Mouse (Mus musculus) large intestine, adult 2 months (tissue): Measurements from ENCODE around the gene Zmynd8. TPM values are rescaled to one million over a fixed set of nuclear protein-coding genes. Genes with fewer than 3 reads are reported as not detected.

Source experiments
- DNase-seq: peaks from one replicate; pipeline ENCODE4 v3.0.0-alpha.2; 2012; ENCODE audit warnings: low read depth, low spot score
- WGBS: fragments of 180-500 bp; shearing (Covaris S2); methylation state at CpG from one replicate; pipeline ENCODE4 v1.1.7; 2018; 5-methylcytosine and 5-hydroxymethylcytosine counted together
- polyA plus RNA-seq: library from polyadenylated mRNA; depleted of rRNA; stranded (reverse); fragments of >200 nt; gene quantifications from 2 replicates; pipeline ENCODE4 v1.2.3, GENCODE M21; 2012

The Zmynd8 gene
- polyA plus RNA-seq, 1 experiment: 13.4 TPM

DNA sequence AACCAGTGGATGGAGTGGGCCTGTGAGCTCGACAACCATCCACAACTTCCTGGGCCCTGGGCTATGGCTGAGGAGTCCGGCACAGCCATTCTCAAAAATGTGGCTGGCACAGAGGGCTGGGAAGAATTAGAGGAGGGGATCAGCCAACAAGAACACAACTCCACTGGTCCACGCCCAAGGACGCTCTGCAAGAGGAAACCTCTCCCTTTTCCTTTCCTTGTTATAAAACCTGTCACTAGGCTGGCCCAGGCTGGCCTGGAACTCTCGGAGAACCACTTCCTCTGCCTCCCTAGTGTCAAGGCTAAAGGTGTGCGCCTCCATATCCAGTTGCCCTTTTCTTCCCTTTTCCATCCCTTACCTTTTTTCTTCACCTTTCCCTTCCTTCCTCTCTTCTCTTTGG lies 55.5 kb downstream of the Zmynd8 start:
- DNase-seq: no peak
- 80% methylated on average over 6 of the region's 6 CpGs for WGBS

DNA sequence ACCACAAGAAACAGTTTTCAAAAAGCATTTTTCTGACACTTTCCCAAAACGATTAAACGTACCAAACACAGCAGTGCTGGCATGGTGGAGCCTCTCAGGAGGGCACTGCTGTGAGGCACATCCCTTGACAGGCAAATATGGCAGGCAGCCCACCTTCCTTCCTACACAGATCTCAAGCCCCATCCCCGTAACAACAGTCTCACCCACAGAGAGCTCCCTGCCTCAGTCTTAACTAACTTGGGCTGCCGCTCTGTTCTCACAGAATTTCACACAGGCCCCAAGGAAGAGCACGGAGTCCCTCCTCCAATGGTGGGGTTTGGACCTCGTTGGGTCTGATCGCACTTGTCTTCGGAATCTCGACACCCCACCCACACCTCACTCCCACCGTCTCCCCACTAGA lies 56.6 kb downstream of the Zmynd8 start:
- DNase-seq: no peak
- 96% methylated on average over 10 of the region's 10 CpGs for whole genome bisulfite sequencing

GRCm38 (mm10) chr2:165841805-165842204 lies 57.0 kb downstream of the Zmynd8 start:
- no peak for DNase-seq
- 68% methylated on average over 6 of the region's 6 CpGs for WGBS

DNA sequence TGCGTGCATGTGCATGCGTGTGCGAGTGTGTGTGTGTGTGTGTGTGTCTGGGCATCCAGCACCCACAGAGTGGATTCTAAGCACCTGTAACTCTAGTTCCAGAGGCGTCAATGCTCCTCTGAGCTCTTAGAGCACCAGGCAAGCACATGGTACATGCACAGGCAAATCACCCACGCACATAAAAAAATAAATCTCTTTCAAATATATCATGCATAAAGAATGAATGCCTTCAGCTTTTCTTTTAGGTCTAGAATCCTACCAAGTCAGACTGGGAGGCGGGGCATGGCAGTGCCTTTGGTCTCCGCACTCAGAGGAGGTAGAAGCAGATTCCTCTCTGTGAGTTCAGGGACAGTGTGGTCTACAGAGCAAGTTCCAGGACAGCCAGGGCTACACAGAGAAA lies 58.0 kb downstream of the Zmynd8 start:
- 97% methylated on average over 7 of the region's 7 CpGs for WGBS
- DNase-seq: no peak

- no peak for DNase-seq
- WGBS: 54% methylated on average over 2 of the region's 2 CpGs
Measured at GRCm38 (mm10) chr2:165839317-165839652, 59.5 kb downstream of the Zmynd8 start.

GRCm38 (mm10) chr2:165838606-165839316 lies 60.1 kb downstream of the Zmynd8 start:
- WGBS: 91% methylated on average over 23 of the region's 23 CpGs

GRCm38 (mm10) chr2:165834601-165835000 lies 64.2 kb downstream of the Zmynd8 start:
- no peak for DNase-seq
- 87% methylated on average over 13 of the region's 13 CpGs for WGBS

More at GRCm38 (mm10) chr2:165838606-165839316, 60.1 kb downstream of the Zmynd8 start:
- no peak for DNase-seq

GRCm38 (mm10) chr2:165833468-165833867 lies 65.3 kb downstream of the Zmynd8 start:
- no peak for DNase-seq
- WGBS: 74% methylated on average over 9 of the region's 9 CpGs

- DNase-seq: no peak
- 66% methylated on average over 9 of the region's 9 CpGs for WGBS
Measured at GRCm38 (mm10) chr2:165832720-165833119, 66.1 kb downstream of the Zmynd8 start.

GRCm38 (mm10) chr2:165832295-165832694 lies 66.5 kb downstream of the Zmynd8 start:
- WGBS: 81% methylated on average over 9 of the region's 9 CpGs
- DNase-seq: no peak

DNA sequence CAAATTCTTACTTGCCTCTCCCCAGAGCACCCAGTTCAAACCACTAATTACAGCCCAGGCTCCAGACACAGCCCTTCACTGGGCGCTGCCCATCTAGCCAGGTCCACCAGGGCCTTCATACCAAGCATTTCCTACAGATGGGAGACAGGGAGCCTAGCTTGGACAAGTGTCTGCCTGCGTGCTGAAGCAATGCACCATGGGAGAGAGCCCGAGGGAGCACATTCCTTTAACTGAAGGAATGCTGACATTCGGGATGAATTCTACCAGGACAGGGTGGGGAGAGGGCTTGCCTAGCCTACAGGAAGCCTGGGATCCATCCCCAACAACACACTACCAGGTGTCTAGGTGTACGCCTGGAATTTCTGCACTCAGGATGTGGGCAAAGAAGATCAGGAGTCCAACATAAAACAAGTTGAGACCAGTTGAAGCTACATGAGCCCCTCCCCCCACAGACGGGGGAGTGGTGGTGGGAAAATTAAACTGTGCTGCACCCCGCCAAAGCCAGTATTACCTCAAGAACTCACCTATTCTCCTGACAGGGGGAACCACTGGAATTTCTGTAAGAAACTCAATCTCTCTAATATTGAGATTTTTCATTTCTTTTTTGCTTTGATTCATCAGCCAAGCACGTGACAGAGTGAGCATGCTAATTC lies 67.1 kb downstream of the Zmynd8 start:
- 77% methylated on average over 8 of the region's 8 CpGs for WGBS
- DNase-seq: no peak

GRCm38 (mm10) chr2:165828770-165829169 lies 70.0 kb downstream of the Zmynd8 start:
- DNase-seq: no peak
- 62% methylated on average over 12 of the region's 12 CpGs for WGBS

- 61% methylated on average over 10 of the region's 10 CpGs for WGBS
Measured at GRCm38 (mm10) chr2:165825964-165826712, 72.7 kb downstream of the Zmynd8 start.

DNA sequence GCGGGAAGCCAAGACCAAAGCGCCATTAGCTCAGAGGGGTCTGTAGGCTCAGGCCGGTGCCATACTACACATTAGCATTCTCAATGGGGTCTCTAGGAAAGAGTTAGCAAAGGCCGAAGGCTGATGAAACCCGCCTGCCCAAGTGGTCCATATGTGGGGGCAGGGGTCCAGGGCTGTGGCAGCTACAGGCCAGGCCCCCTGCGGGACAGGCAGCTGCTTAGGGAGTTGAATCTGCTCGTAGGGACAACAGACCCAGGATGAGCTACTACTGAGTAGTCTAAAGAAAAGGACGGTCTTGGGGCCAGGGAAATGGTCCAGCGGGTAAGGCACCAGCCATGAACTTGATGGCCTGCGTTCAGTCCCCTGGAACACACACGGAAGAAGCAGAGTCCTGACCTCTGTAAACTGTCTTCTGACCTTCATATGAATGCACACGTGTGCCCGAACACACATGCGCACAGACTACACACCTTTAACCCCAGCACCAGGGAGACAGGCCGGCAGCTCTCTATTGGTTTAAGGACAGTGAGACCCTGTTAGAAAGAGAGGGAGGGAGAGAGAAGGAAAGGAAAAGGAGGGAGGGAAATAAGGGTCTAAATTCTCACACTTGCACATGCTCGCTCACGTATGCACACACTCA lies 73.4 kb downstream of the Zmynd8 start:
- no peak for DNase-seq
- 93% methylated on average over 17 of the region's 17 CpGs for WGBS

More at GRCm38 (mm10) chr2:165825964-165826712, 72.7 kb downstream of the Zmynd8 start:
- peak; percentile 64 for DNase-seq

DNA sequence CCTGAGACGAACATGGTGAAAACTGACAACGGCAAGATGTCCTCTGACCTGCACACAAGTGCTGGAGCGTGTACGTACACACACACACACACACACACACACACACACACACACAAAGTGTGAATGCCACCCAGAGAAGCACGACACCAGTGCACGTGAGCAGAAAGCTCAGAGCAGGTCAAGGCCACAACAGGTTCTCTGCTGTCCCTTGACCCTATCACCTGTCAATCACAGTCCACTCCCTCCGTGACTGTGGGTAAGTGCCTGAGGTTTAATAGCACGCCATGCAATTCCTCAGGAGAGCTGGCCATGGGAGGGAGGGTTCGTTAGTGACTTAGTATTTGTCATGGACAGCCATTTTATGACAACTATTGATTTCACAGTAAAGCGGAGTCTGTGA lies 74.0 kb downstream of the Zmynd8 start:
- no peak for DNase-seq
- WGBS: 87% methylated on average over 10 of the region's 10 CpGs

GRCm38 (mm10) chr2:165822478-165822877 lies 76.3 kb downstream of the Zmynd8 start:
- DNase-seq: no peak
- 87% methylated on average over 15 of the region's 15 CpGs for WGBS

DNA sequence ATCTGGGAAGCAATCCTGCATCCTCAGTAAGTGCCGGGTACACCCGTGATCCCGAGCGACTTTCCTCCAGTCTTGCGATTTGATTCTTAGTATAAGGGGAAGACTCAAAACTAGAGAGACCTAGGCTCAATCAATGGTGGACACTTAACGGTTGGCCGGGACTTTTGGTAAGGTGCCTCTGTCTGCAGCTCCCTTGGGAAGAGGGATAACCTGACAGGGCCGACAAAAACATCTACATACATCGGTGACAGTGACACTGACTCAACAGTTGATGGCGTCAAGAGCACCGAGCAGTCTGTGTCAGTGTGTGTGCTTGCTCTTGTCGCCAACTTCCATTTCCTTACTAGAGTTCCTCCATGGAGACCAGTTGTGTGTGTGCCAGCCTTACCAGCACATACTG lies 77.1 kb downstream of the Zmynd8 start:
- no peak for DNase-seq
- 89% methylated on average over 12 of the region's 12 CpGs for WGBS

- 49% methylated on average over 15 of the region's 15 CpGs for WGBS
- no peak for DNase-seq
Measured at GRCm38 (mm10) chr2:165820504-165821095, 78.2 kb downstream of the Zmynd8 start.

- WGBS: 65% methylated on average over 3 of the region's 3 CpGs
Measured at GRCm38 (mm10) chr2:165820073-165820472, 78.7 kb downstream of the Zmynd8 start.

More at GRCm38 (mm10) chr2:165820073-165820472, 78.7 kb downstream of the Zmynd8 start:
- peak; percentile 37 for DNase-seq
